Mouse (Mus musculus) 3134 (cell line): ENCODE measurements around the gene Zfp592.
"Not testable (repeated sequence)": the region's sequence is repeated elsewhere in the genome, so short reads cannot be mapped to it uniquely, and the experiment has no call there.

Experiments used
- DNase-seq: peaks from one replicate; pipeline ENCODE4 v3.0.0-alpha.2; 2011; ENCODE audit warnings: low spot score; ENCODE audit not compliant: insufficient read length; ENCODE audit errors: extremely low read depth

Zfp592 gene

DNA sequence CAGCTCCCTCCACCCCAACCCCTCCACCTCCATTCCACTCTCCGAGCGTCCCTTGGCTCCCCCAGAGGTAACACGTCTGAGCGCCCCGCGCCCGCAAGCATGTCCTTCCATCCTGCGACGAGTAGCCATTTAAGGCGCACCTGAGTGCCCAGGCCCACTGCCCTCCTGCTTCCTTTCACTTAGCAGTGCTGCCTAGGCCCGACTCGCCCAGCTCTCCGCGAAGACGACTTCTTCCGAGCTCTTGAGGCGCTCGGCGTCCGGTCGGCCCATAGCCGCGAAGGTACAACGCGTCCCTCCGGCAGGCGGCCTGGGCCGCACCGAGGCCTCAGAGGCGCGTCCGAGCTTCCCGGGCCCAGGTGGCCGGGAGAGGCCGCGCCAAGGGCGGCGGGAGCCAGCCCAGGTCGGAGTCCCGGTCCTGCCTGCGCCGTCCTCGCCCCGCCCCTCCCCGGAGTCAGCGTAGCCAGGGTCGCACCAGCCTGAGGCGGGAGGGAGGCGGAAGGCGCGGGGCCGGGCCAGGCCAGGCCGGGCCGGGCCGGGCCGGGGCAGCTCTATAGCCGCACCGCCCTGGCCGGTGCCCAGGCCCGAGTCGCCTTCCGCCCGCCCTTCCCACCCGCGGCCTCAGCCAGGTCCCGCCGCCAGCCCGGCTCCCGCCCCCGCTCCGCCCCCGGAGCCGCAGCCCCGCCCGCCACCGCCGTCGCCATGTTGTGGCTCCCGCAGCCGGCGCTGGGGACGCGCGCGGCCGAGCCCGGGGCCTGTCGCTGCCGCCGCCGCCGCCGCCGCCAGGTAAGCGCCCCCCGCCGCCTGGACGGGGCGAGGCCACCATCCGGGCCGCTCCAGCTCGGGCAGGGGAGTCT, at the start of gene Zfp592:
TSS of gene Zfp592 (plus strand) at position 702 of the 854 bp plus-strand sequence.
- peak; percentile 83 for DNase-seq

DNA sequence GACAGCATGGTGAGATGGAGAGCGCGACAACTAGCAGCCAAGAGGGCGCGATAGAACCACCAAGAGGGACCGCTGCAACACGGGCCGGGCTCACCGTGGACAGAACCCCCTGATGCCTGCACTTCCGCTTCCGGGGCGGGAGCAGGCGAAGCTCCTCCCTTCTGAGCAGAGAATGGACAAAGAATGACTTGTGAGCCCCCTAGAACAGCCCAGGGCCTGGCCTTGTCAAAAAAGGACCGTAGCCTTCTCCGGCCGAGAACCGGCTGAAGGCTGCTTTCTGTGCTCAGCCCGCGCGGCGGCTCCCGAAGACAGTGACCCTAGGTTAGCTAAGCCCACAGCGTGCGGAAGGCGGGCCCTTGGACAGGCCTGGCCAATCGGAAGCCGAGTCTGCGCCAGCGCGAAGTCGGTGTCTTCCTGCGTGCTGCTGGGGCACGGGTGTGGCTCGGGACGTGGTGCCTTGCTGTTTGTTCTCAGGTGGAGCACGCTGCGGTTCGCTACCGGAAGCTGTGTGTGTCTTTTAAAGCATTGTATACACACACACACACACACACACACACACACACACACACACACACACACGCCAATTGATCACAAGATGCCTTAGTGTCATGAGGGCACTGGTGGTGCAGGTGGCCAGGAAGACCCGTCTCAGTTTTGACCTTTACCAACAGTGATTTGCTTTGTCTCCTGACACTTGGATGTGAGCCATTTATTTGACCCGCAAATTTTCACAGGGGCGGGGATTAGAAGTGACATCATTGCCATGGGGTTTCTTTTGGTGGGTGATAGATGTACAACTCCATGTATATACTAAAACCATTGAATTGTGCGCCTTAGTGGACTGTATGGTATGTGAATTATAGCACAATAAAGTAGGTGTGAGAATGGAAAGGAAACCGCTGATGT, 45.8 kb upstream of the Zfp592 start, which contains the start of gene Sec11a:
TSS of gene Sec11a (minus strand) at position 336 of the 906 bp plus-strand sequence.
- DNase-seq = peak; percentile 94

DNA sequence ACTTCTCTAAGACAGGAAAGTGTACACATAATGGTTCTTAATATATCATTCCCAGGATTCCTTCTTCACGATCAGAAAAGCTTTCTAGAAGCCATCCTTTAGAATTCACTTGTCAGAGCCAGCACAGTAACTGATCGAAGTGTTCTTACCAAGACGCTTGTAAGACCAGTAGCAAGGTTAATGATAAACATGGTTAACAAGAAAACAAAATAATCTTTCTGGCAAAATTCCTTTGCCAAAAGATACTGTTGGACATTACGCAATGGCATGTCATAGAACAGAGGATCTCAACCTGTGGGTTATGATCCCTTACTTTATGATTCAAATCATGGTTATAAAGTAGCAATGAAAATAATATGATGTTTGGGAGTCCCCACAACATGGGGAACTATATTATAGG, 42.0 kb upstream of the Zfp592 start:
- no peak for DNase-seq

- DNase-seq = no peak
These were observed 41.3 kb upstream of the Zfp592 start for GRCm38 (mm10) chr7:80952140-80952539.

DNA sequence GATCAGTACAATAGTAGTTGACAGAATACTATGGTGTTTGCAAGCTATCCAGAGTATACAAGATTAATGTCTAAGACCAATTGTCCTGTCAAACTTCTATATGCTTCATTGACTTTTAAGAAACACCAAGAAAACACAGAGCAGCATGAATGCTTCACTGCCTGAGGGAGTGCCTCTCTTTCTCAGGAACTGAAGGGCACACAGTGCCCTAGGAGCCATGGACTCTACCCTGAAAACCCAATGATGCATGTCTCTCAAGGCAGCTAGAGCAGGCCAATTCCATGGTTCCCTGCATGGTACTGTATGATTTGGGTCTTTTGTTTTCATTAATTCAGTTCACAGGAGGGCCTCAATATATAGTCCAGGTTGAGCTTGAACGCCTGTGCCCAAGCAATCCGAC, 39.2 kb upstream of the Zfp592 start:
- DNase-seq = no peak

- no peak for DNase-seq
These were observed 36.6 kb upstream of the Zfp592 start for GRCm38 (mm10) chr7:80956891-80957290.

DNA sequence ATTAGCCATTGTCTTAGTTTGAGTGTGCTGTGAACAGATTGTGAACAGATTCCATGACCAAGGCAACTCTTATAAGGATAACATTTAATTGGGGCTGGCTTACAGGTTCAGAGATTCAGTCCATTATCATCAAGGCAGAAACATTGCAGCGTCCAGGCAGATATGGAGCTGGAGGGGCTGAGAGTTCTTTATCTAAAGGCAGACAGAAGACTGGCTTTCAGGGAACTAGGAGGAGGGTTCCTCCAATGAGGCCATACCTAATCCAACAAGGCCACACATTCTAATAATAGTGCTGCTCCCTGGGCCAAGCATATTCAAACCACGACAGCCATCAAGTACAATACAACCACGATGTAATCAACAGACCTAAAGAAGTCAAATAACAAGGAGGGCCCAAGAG, 34.5 kb upstream of the Zfp592 start:
- DNase-seq = no peak

- no peak for DNase-seq
These were observed 30.7 kb upstream of the Zfp592 start for GRCm38 (mm10) chr7:80962799-80963198.

- DNase-seq = no peak
These were observed 22.6 kb upstream of the Zfp592 start for GRCm38 (mm10) chr7:80970913-80971312.

GRCm38 (mm10) chr7:80971419-80971818, 22.1 kb upstream of the Zfp592 start:
- no peak for DNase-seq

GRCm38 (mm10) chr7:80972082-80972481, 21.4 kb upstream of the Zfp592 start:
- DNase-seq = no peak

DNA sequence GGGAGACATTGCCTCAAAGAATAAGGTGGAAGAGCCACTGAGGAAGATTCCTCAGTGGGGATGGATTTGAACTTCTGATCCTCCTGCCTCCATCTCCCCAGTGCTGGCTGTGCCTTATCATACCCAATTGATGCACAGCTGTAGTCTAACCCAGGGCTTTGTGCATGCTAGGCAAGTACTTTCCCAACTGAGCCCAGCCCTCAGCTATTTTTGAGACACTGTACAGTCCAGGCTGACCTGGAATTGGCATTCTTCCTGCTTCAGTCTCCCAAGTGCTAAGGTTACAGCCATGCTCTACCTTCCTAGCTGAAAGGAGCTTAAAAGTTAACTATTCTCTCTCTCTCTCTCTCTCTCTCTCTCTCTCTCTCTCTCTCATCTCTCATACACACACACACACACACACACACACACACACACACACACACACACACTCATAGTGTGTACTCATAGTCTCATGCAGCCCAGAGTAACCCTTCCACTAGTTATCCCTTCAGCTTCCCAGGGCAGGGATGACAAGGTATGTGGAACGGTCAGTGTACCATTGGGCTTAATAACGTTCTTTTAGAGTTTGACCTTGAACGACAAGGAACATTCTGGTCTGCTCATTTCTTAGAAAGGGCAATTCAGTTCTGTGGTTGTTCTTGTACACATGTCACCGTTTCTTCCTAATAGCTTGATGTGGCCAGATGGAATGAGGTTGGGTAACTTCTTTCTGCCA, 20.4 kb upstream of the Zfp592 start:
- not testable (repeated sequence) for DNase-seq

- DNase-seq = not testable (repeated sequence)
These were observed 19.9 kb upstream of the Zfp592 start for GRCm38 (mm10) chr7:80973638-80974015.

- no peak for DNase-seq
These were observed 12.9 kb upstream of the Zfp592 start for GRCm38 (mm10) chr7:80980566-80980965.

DNA sequence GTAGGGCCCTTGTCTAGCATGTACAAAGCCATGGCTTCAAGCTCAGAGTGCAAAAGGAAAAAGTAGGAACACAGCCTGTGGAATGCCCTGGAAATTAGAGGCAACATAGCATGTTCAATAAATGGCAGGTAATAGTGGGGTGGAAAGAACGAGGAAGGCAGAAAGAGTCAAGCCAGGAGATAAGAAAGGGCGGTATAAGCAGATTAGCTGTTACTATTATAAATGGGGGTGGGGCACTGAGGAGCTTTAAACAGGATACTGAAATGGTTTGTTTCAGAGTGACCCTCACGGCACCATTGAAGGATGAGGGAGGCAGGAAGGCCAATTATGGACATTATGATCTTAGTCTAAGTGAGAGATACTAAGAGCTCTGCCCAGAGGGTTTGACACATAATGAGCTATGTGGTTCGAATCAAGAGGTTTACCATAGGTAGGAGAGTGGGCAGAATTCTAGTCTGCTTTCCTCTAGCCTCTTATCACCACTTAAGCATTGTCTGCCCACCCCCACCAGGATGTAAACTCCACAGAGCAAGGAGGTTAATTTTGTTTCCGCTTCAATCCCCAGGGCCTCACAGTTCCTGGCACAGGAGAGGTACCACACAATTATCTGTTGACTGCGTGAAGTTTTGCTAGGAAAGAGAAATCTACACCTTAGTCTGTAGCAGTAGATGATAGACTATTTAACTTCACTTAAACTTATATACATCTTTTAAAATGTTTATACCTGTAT, 6.9 kb upstream of the Zfp592 start:
- no peak for DNase-seq

DNA sequence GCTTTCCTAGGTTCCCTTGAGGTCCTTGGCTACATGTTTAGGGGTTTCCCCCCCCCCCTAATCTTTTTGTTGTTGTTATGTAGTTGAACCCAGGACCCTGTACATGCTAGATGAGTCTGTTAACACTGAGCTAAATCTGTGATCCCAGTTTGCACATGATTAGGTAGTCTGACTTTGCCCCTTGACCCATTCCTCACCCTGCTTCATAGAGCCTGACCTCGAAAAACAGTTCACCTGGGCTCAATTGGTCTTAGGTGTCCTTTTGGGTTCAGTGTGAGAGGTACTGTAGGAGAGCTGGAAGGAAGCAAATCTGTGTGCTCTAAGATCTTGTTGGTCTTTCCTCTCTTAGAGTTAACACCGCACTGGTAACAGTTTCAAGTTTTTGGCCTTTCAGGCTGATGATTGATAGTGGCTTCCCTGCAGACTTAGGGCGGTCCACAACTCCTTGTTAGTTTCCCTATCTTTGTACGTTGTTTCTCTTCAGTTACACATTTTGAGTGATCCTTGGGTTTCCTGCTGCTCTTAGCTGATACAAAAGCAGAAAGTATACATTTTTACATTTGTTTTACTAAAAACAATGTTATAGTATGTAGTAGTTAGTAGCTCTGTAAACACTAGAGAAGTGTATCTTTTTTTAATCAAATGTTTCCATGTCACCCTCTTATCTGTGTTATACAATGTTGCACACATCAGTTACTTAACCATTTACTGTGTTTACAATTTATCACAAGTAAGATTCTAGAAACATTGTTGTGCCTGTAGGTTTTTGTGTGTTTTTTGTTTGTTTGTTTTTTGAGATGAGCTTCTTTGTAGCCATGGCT, 5.5 kb upstream of the Zfp592 start:
- DNase-seq = no peak

DNA sequence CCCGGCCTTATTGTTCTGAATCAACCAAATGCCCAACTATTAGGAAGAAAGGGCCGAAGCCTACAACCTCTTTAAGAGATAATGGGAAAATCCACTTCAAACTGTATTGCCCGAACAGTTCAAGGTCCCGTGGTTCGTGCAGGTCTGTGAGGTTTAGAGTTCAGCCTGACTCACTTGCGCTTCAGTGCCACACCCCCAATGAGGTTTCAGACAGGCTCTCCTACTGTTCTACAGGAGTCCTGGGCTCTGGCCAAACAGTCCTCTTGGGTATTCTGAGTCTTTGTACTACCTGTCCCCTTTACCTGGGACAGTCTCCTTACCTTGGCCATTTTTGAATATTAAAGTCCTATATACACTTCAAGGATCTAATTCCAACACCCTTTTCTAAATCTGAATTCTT, 3.2 kb upstream of the Zfp592 start:
- no peak for DNase-seq

- no peak for DNase-seq
These were observed 1.9 kb upstream of the Zfp592 start for GRCm38 (mm10) chr7:80991589-80991988.

- no peak for DNase-seq
These were observed 1.4 kb upstream of the Zfp592 start for GRCm38 (mm10) chr7:80992063-80992462.
